Mouse (Mus musculus) urinary bladder, adult 2 months (tissue): ENCODE results near the gene Vegfa. TPM values are rescaled to one million over a fixed set of nuclear protein-coding genes. Genes with fewer than 3 reads are reported as not detected.

ENCODE experiments used
- DNase-seq: peaks from one replicate; pipeline ENCODE4 v3.0.0; 2022; ENCODE audit warnings: low spot score
- polyA plus RNA-seq: library from polyadenylated mRNA; depleted of rRNA; stranded (reverse); fragments of >200 nt; gene quantifications from 2 replicates; pipeline ENCODE4 v1.2.3, GENCODE M21; 2012; rRNA removed

The Vegfa gene
- polyA plus RNA-seq, result 98.3 and 138 TPM in 2 replicates

GRCm38 (mm10) chr17:46032257-46032991, at the start of gene Vegfa:
Vegfa (minus strand) TSS chr17:46032369.
- DNase-seq, result peak; percentile 84

- DNase-seq, result no peak
Measured at GRCm38 (mm10) chr17:46081657-46082056, 49.5 kb upstream of the Vegfa start.

- no peak for DNase-seq
Measured at GRCm38 (mm10) chr17:46081042-46081441, 48.9 kb upstream of the Vegfa start.

GRCm38 (mm10) chr17:46080388-46080787, 48.2 kb upstream of the Vegfa start:
- no peak for DNase-seq

GRCm38 (mm10) chr17:46079037-46079436, 46.9 kb upstream of the Vegfa start:
- DNase-seq, result no peak

GRCm38 (mm10) chr17:46077921-46078534, 45.9 kb upstream of the Vegfa start:
- DNase-seq, result no peak

GRCm38 (mm10) chr17:46076260-46076551, 44.0 kb upstream of the Vegfa start:
- no peak for DNase-seq

GRCm38 (mm10) chr17:46075551-46076259, 43.5 kb upstream of the Vegfa start:
- no peak for DNase-seq

- no peak for DNase-seq
Measured at GRCm38 (mm10) chr17:46075116-46075485, 42.9 kb upstream of the Vegfa start.

- DNase-seq, result no peak
Measured at GRCm38 (mm10) chr17:46074398-46075115, 42.4 kb upstream of the Vegfa start.

GRCm38 (mm10) chr17:46073730-46074301, 41.6 kb upstream of the Vegfa start:
- DNase-seq, result peak; percentile 87

- DNase-seq, result no peak
Measured at GRCm38 (mm10) chr17:46071531-46071930, 39.4 kb upstream of the Vegfa start.

- no peak for DNase-seq
Measured at GRCm38 (mm10) chr17:46070046-46070445, 37.9 kb upstream of the Vegfa start.

GRCm38 (mm10) chr17:46063974-46064312, 31.8 kb upstream of the Vegfa start:
- no peak for DNase-seq

GRCm38 (mm10) chr17:46063283-46063973, 31.3 kb upstream of the Vegfa start:
- DNase-seq, result no peak

- no peak for DNase-seq
Measured at GRCm38 (mm10) chr17:46060253-46060652, 28.1 kb upstream of the Vegfa start.

GRCm38 (mm10) chr17:46059226-46059825, 27.2 kb upstream of the Vegfa start:
- DNase-seq, result peak; percentile 55

- DNase-seq, result no peak
Measured at GRCm38 (mm10) chr17:46056288-46056687, 24.1 kb upstream of the Vegfa start.

- no peak for DNase-seq
Measured at GRCm38 (mm10) chr17:46055736-46056135, 23.6 kb upstream of the Vegfa start.

GRCm38 (mm10) chr17:46053291-46053842, 21.2 kb upstream of the Vegfa start:
- DNase-seq, result no peak

- DNase-seq, result no peak
Measured at GRCm38 (mm10) chr17:46052146-46052545, 20.0 kb upstream of the Vegfa start.
